Mouse (Mus musculus) midbrain, postnatal 0 days (tissue): ENCODE measurements around the gene Ppp2r2c. TPM values are rescaled to one million over a fixed set of nuclear protein-coding genes. Genes with fewer than 3 reads are reported as not detected.

Source experiments
- ATAC-seq: fragments of 200-750 bp; cut with Nextera tagmentation; 2 replicates; pipeline ENCODE4 v1.8.0; 2017; ENCODE audit warnings: moderate number of reproducible peaks, mild to moderate bottlenecking, moderate TSS enrichment, moderate library complexity; ENCODE audit not compliant: low FRiP score
- DNase-seq: peaks from one replicate; pipeline ENCODE4 v3.0.0-alpha.2; 2015; ENCODE audit warnings: low spot score
- H3K27ac ChIP-seq: fragments of 300-500 bp; sonication (generic); 2 replicates; pipeline ENCODE4 v1.5.1; 2014; ENCODE audit warnings: low read depth, mild to moderate bottlenecking, low read length, mixed read lengths
- H3K27me3 ChIP-seq: fragments of 300-500 bp; sonication (generic); 2 replicates; pipeline ENCODE4 v1.6.1; 2014; ENCODE audit warnings: low read length, control low read depth, mixed read lengths; ENCODE audit not compliant: insufficient read depth
- H3K36me3 ChIP-seq: fragments of 300-500 bp; sonication (generic); 2 replicates; pipeline ENCODE4 v1.6.1; 2014; ENCODE audit warnings: low read length, control low read depth, mixed read lengths; ENCODE audit not compliant: insufficient read depth
- H3K4me1 ChIP-seq: fragments of 300-500 bp; sonication (generic); 2 replicates; pipeline ENCODE4 v1.6.1; 2014; ENCODE audit warnings: mild to moderate bottlenecking, control low read depth, antibody characterized with exemption, low read length, mixed read lengths; ENCODE audit not compliant: insufficient read depth
- H3K4me2 ChIP-seq: fragments of 300-500 bp; sonication (generic); 2 replicates; pipeline ENCODE4 v1.6.1; 2014; ENCODE audit warnings: low read depth, mild to moderate bottlenecking, low read length, mixed read lengths; ENCODE audit not compliant: poor library complexity, severe bottlenecking
- H3K4me3 ChIP-seq: fragments of 300-500 bp; sonication (generic); 2 replicates; pipeline ENCODE4 v1.5.1; 2014; ENCODE audit warnings: low read depth, mild to moderate bottlenecking, low read length, moderate library complexity
- H3K9ac ChIP-seq: fragments of 300-500 bp; sonication (generic); replicated peaks from 2 replicates; pipeline ENCODE4 v1.6.1; 2014; ENCODE audit warnings: mild to moderate bottlenecking, low read length, moderate library complexity, mixed read lengths; ENCODE audit not compliant: poor library complexity, severe bottlenecking
- H3K9me3 ChIP-seq: fragments of 300-500 bp; sonication (generic); 2 replicates; pipeline ENCODE4 v1.6.1; 2016; ENCODE audit warnings: low read length, control low read depth
- CTCF ChIP-seq: IDR thresholded peaks from 2 replicates; pipeline ENCODE4 v1.5.1; 2016; ENCODE audit warnings: antibody characterized with exemption, mild to moderate bottlenecking
- WGBS: fragments of 180-500 bp; shearing (Covaris S2); extraction: QIAGEN DNeasy Blood & Tissue Kit; methylation state at CpG from one replicate; pipeline ENCODE4 v1.1.7; 2014; 5-methylcytosine and 5-hydroxymethylcytosine counted together
- polyA plus RNA-seq: library from polyadenylated mRNA; unstranded; fragments of >200 nt; fragmentation: Nextera tagmentation; extraction: Ambion mirVana; gene quantifications from 2 replicates; pipeline ENCODE4 v1.2.1, GENCODE M21; 2015
- total RNA-seq: library from RNA; depleted of rRNA; stranded (reverse); fragments of >200 nt; gene quantifications from 2 replicates; pipeline ENCODE4 v1.2.3, GENCODE M21; 2014; rRNA removed

Ppp2r2c gene
- total and polyA plus RNA-seq, 2 experiments from 2014 or later = 91.8 to 231 TPM

- ATAC-seq (0 out of 2 replicates have a peak, but pooled peaks have one; percentile 38), DNase-seq (no peak)
- no peak overlapping the region for H3K4me3 ChIP-seq
- H3K27me3 ChIP-seq = no peaks in the 10 kb centered on the region
- WGBS = 85% methylated on average over 14 of the region's 14 CpGs
- no peaks in the 10 kb centered on the region for H3K4me1 ChIP-seq
- no peak overlapping the region for H3K9ac ChIP-seq
- no peaks in the 10 kb centered on the region for H3K9me3 ChIP-seq
- no peak overlapping the region for H3K27ac ChIP-seq
- H3K36me3 ChIP-seq = no peaks in the 10 kb centered on the region
- TF ChIP-seq CTCF = no peak
- no peak overlapping the region for H3K4me2 ChIP-seq
Measured at GRCm38 (mm10) chr5:36996410-36996809, 128.1 kb downstream of the Ppp2r2c start.

GRCm38 (mm10) chr5:36997996-36998395 is 129.7 kb downstream of the Ppp2r2c start:
- H3K27me3 ChIP-seq = no peaks in the 10 kb centered on the region
- no peak overlapping the region for H3K4me2 ChIP-seq
- no peak overlapping the region for H3K4me3 ChIP-seq
- H3K27ac ChIP-seq = no peak overlapping the region
- H3K9ac ChIP-seq = no peak overlapping the region
- WGBS = 43% methylated on average over 5 of the region's 5 CpGs
- no peaks in the 10 kb centered on the region for H3K9me3 ChIP-seq
- no peak for ATAC-seq
- H3K36me3 ChIP-seq = no peaks in the 10 kb centered on the region
- DNase-seq = no peak
- no peaks in the 10 kb centered on the region for H3K4me1 ChIP-seq
- no peak for TF ChIP-seq CTCF

GRCm38 (mm10) chr5:37001002-37001401 is 132.7 kb downstream of the Ppp2r2c start:
- no peak for TF ChIP-seq CTCF
- DNase-seq (no peak), ATAC-seq (no peak)
- Histone ChIP-seq H3K9me3 (no peaks in the 10 kb centered on the region), H3K9ac (no peak overlapping the region), H3K4me3 (no peak overlapping the region), H3K27me3 (no peaks in the 10 kb centered on the region), H3K4me1 (no peaks in the 10 kb centered on the region), H3K27ac (no peak overlapping the region), H3K36me3 (no peaks in the 10 kb centered on the region), H3K4me2 (no peak overlapping the region)
- WGBS = 84% methylated on average over 9 of the region's 9 CpGs

- Histone ChIP-seq H3K9ac (no peak overlapping the region), H3K4me2 (no peak overlapping the region), H3K9me3 (no peaks in the 10 kb centered on the region), H3K27ac (no peak overlapping the region), H3K27me3 (no peaks in the 10 kb centered on the region), H3K4me1 (no peaks in the 10 kb centered on the region), H3K36me3 (no peaks in the 10 kb centered on the region), H3K4me3 (no peak overlapping the region)
- 50% methylated on average over 2 of the region's 2 CpGs for WGBS
- DNase-seq (peak; percentile 77), ATAC-seq (no peak)
- peak; percentile 94 for TF ChIP-seq CTCF
Measured at GRCm38 (mm10) chr5:37002001-37002400, 133.7 kb downstream of the Ppp2r2c start.

Other genes with a start within 250 kb of the Ppp2r2c start
- 71.1 and 93.4 TPM in 2 replicates for gene D5Ertd579e, start 172.5 kb upstream of the Ppp2r2c start, total RNA-seq
- gene D5Ertd579e, start 172.5 kb upstream of the Ppp2r2c start, polyA plus RNA-seq = 29.2 and 34.2 TPM in 2 replicates
- gene Bloc1s4, start 119.9 kb upstream of the Ppp2r2c start, total RNA-seq = 21.5 and 39.8 TPM in 2 replicates
- gene Bloc1s4, start 119.9 kb upstream of the Ppp2r2c start, polyA plus RNA-seq = 30.1 and 30.2 TPM in 2 replicates
- 288 and 318 TPM in 2 replicates for gene Mrfap1, start 71.7 kb upstream of the Ppp2r2c start, total RNA-seq
- gene Mrfap1, start 71.7 kb upstream of the Ppp2r2c start, polyA plus RNA-seq = 425 and 441 TPM in 2 replicates
- 22.6 and 26.2 TPM in 2 replicates for gene Man2b2, start 37.9 kb upstream of the Ppp2r2c start, total RNA-seq
- gene Man2b2, start 37.9 kb upstream of the Ppp2r2c start, polyA plus RNA-seq = 15.6 and 15.8 TPM in 2 replicates
- 11.3 and 14.0 TPM in 2 replicates for gene Wfs1, start 120.7 kb downstream of the Ppp2r2c start, total RNA-seq
- 11.9 and 12.8 TPM in 2 replicates for gene Wfs1, start 120.7 kb downstream of the Ppp2r2c start, polyA plus RNA-seq
- 19.4 and 29.5 TPM in 2 replicates for gene Gm1043, start 216.9 kb downstream of the Ppp2r2c start, total RNA-seq
- gene Gm1043, start 216.9 kb downstream of the Ppp2r2c start, polyA plus RNA-seq = 1.2 and 1.6 TPM in 2 replicates